Mouse (Mus musculus): ENCODE data around the gene Fastk. TPM values are rescaled to one million over a fixed set of nuclear protein-coding genes. Genes with fewer than 3 reads are reported as not detected.

Gene Fastk
- polyA plus RNA-seq, 1 experiment from 2014 or later = 65.1 TPM

GRCm38 (mm10) chr5:24474025-24474722 is 29.1 kb upstream of the Fastk start:
- Histone ChIP-seq H3K27me3 (replicated peaks; ENCODE audit: insufficient read depth, low read length) (no peaks in the 10 kb centered on the region), H3K9me3 (ENCODE audit: low read length) (no peaks in the 10 kb centered on the region), H3K9ac (replicated peaks; ENCODE audit: low read depth) (peak overlapping the region; percentile 58), H3K4me3 (ENCODE audit: low read depth, low read length) (peak overlapping the region; percentile 53), H3K4me1 (ENCODE audit: insufficient read depth, low read depth, low read length) (peaks cover 5% of the 10 kb centered on the region; the same call in 1 of the 2 replicates), H3K27ac (ENCODE audit: low read length) (peak overlapping the region; percentile 90), H3K36me3 (ENCODE audit: insufficient read depth, low read length) (peaks cover 21% of the 10 kb centered on the region; the same call in 1 of the 2 replicates), H3K4me2 (replicated peaks; ENCODE audit: low read depth, low read length) (peak overlapping the region; percentile 72)
- ATAC-seq = peak; percentile 75
- TF ChIP-seq EP300 (IDR thresholded peaks at IDR 0.05) = no peak
- TF ChIP-seq CTCF (IDR thresholded peaks at IDR 0.05) = peak; percentile 3; the same call in 1 of the 2 replicates
- DNase-seq (ENCODE audit: low spot score) = peak; percentile 91
- WGBS = 9% methylated on average over 55 of the region's 77 CpGs

GRCm38 (mm10) chr5:24472884-24473619 is 28.0 kb upstream of the Fastk start:
- WGBS = 55% methylated on average over 6 of the region's 7 CpGs
- no peaks in the 10 kb centered on the region for H3K9me3 ChIP-seq (ENCODE audit: low read length)
- no peak overlapping the region for H3K4me3 ChIP-seq (ENCODE audit: low read depth, low read length)
- no peak for TF ChIP-seq CTCF (IDR thresholded peaks at IDR 0.05)
- no peak overlapping the region for H3K9ac ChIP-seq (replicated peaks; ENCODE audit: low read depth)
- H3K4me2 ChIP-seq (replicated peaks; ENCODE audit: low read depth, low read length) = peak overlapping the region; percentile 72
- peaks cover 10% of the 10 kb centered on the region; the same call in 1 of the 2 replicates for H3K36me3 ChIP-seq (ENCODE audit: insufficient read depth, low read length)
- no peaks in the 10 kb centered on the region for H3K27me3 ChIP-seq (replicated peaks; ENCODE audit: insufficient read depth, low read length)
- DNase-seq (ENCODE audit: low spot score) = peak; percentile 76
- H3K27ac ChIP-seq (ENCODE audit: low read length) = peak overlapping the region; percentile 90
- ATAC-seq = peak; percentile 31
- peaks cover 5% of the 10 kb centered on the region; the same call in 1 of the 2 replicates for H3K4me1 ChIP-seq (ENCODE audit: insufficient read depth, low read depth, low read length)

- WGBS = 8% methylated on average over 5 of the region's 5 CpGs
- H3K27me3 ChIP-seq (replicated peaks; ENCODE audit: insufficient read depth, low read length) = no peaks in the 10 kb centered on the region
- H3K4me2 ChIP-seq (replicated peaks; ENCODE audit: low read depth, low read length) = no peak overlapping the region
- H3K36me3 ChIP-seq (ENCODE audit: insufficient read depth, low read length) = no peaks in the 10 kb centered on the region
- TF ChIP-seq EP300 (IDR thresholded peaks at IDR 0.05) (no peak), CTCF (IDR thresholded peaks at IDR 0.05) (peak; percentile 97)
- no peaks in the 10 kb centered on the region for H3K9me3 ChIP-seq (ENCODE audit: low read length)
- H3K4me3 ChIP-seq (ENCODE audit: low read depth, low read length) = no peak overlapping the region
- H3K4me1 ChIP-seq (ENCODE audit: insufficient read depth, low read depth, low read length) = peaks cover 5% of the 10 kb centered on the region; the same call in 1 of the 2 replicates
- H3K27ac ChIP-seq (ENCODE audit: low read length) = no peak overlapping the region
- DNase-seq (ENCODE audit: low spot score) (peak; percentile 83), ATAC-seq (0 out of 2 replicates have a peak, but pooled peaks have one; percentile 20)
- no peak overlapping the region for H3K9ac ChIP-seq (replicated peaks; ENCODE audit: low read depth)
Measured at GRCm38 (mm10) chr5:24470600-24470999, 25.5 kb upstream of the Fastk start.

- H3K9me3 ChIP-seq (ENCODE audit: low read length) = no peaks in the 10 kb centered on the region
- no peak overlapping the region for H3K9ac ChIP-seq (replicated peaks; ENCODE audit: low read depth)
- no peaks in the 10 kb centered on the region for H3K27me3 ChIP-seq (replicated peaks; ENCODE audit: insufficient read depth, low read length)
- ATAC-seq = no peak
- no peaks in the 10 kb centered on the region for H3K36me3 ChIP-seq (ENCODE audit: insufficient read depth, low read length)
- H3K4me3 ChIP-seq (ENCODE audit: low read depth, low read length) = no peak overlapping the region
- H3K27ac ChIP-seq (ENCODE audit: low read length) = no peak overlapping the region
- H3K4me1 ChIP-seq (ENCODE audit: insufficient read depth, low read depth, low read length) = no peaks in the 10 kb centered on the region
- TF ChIP-seq CTCF (IDR thresholded peaks at IDR 0.05) (no peak), EP300 (IDR thresholded peaks at IDR 0.05) (no peak)
- no peak overlapping the region for H3K4me2 ChIP-seq (replicated peaks; ENCODE audit: low read depth, low read length)
- DNase-seq (ENCODE audit: low spot score) = no peak
- 52% methylated on average over 12 of the region's 12 CpGs for WGBS
Measured at GRCm38 (mm10) chr5:24466762-24467161, 21.7 kb upstream of the Fastk start.

- 55% methylated on average over 7 of the region's 7 CpGs for WGBS
- DNase-seq (ENCODE audit: low spot score) = no peak
- Histone ChIP-seq H3K4me2 (replicated peaks; ENCODE audit: low read depth, low read length) (no peak overlapping the region), H3K27me3 (replicated peaks; ENCODE audit: insufficient read depth, low read length) (no peaks in the 10 kb centered on the region), H3K4me3 (ENCODE audit: low read depth, low read length) (no peak overlapping the region), H3K9ac (replicated peaks; ENCODE audit: low read depth) (no peak overlapping the region), H3K36me3 (ENCODE audit: insufficient read depth, low read length) (no peaks in the 10 kb centered on the region), H3K9me3 (ENCODE audit: low read length) (no peaks in the 10 kb centered on the region), H3K4me1 (ENCODE audit: insufficient read depth, low read depth, low read length) (peaks cover 15% of the 10 kb centered on the region), H3K27ac (ENCODE audit: low read length) (peak overlapping the region; percentile 59)
- TF ChIP-seq CTCF (IDR thresholded peaks at IDR 0.05) (no peak), EP300 (IDR thresholded peaks at IDR 0.05) (0 out of 2 replicates have a peak, but pooled peaks have one; percentile 8)
- no peak for ATAC-seq
Measured at GRCm38 (mm10) chr5:24455613-24456012, 10.5 kb upstream of the Fastk start.

GRCm38 (mm10) chr5:24455076-24455475 is 10.0 kb upstream of the Fastk start:
- no peak overlapping the region for H3K4me2 ChIP-seq (replicated peaks; ENCODE audit: low read depth, low read length)
- TF ChIP-seq CTCF (IDR thresholded peaks at IDR 0.05) (no peak), EP300 (IDR thresholded peaks at IDR 0.05) (no peak)
- WGBS = 47% methylated on average over 3 of the region's 3 CpGs

More at GRCm38 (mm10) chr5:24455076-24455475, 10.0 kb upstream of the Fastk start:
- Histone ChIP-seq H3K9ac (replicated peaks; ENCODE audit: low read depth) (no peak overlapping the region), H3K9me3 (ENCODE audit: low read length) (no peaks in the 10 kb centered on the region), H3K36me3 (ENCODE audit: insufficient read depth, low read length) (no peaks in the 10 kb centered on the region), H3K27ac (ENCODE audit: low read length) (peak overlapping the region; percentile 59), H3K4me1 (ENCODE audit: insufficient read depth, low read depth, low read length) (peaks cover 15% of the 10 kb centered on the region), H3K27me3 (replicated peaks; ENCODE audit: insufficient read depth, low read length) (no peaks in the 10 kb centered on the region), H3K4me3 (ENCODE audit: low read depth, low read length) (no peak overlapping the region)
- peak; percentile 45 for DNase-seq (ENCODE audit: low spot score)
- no peak for ATAC-seq
